Mouse (Mus musculus): Measurements from ENCODE around the gene Zfp975. TPM values are rescaled to one million over a fixed set of nuclear protein-coding genes. Genes with fewer than 3 reads are reported as not detected.
A peak's percentile ranks its signal among the peaks of the same experiment; 100 is the strongest.
"Not testable (repeated sequence)": the region's sequence is repeated elsewhere in the genome, so short reads cannot be mapped to it uniquely, and the experiment has no call there.

Gene Zfp975
- 6.7 and 6.9 TPM in 2 replicates for total RNA-seq (2014; fragmentation: Nextera tagmentation)
- total RNA-seq (2017) = 1.6 and 5.6 TPM in 2 replicates

GRCm38 (mm10) chr7:42692362-42693158, at the start of gene Zfp975:
TSS of gene Zfp975 (minus strand) at chr7:42692742.
- ATAC-seq (replicated peaks; ENCODE audit: low FRiP score, low TSS enrichment, poor library complexity, severe bottlenecking) = peak; percentile 100

- no peak for ATAC-seq (replicated peaks; ENCODE audit: low FRiP score, low TSS enrichment, poor library complexity, severe bottlenecking)
Measured at GRCm38 (mm10) chr7:42738536-42739210, 46.1 kb upstream of the Zfp975 start.

GRCm38 (mm10) chr7:42726917-42727316, 34.4 kb upstream of the Zfp975 start, which contains the start of gene Gm17067:
TSS of gene Gm17067 (minus strand) at chr7:42727017.
- not testable (repeated sequence) for ATAC-seq (replicated peaks; ENCODE audit: low FRiP score, low TSS enrichment, poor library complexity, severe bottlenecking)

- ATAC-seq (replicated peaks; ENCODE audit: low FRiP score, low TSS enrichment, poor library complexity, severe bottlenecking) = not testable (repeated sequence)
Measured at GRCm38 (mm10) chr7:42693251-42693650, 709 bp upstream of the Zfp975 start.

- ATAC-seq (replicated peaks; ENCODE audit: low FRiP score, low TSS enrichment, poor library complexity, severe bottlenecking) = not testable (repeated sequence)
Measured at GRCm38 (mm10) chr7:42680081-42680480, 12.5 kb downstream of the Zfp975 start.

- not testable (repeated sequence) for ATAC-seq (replicated peaks; ENCODE audit: low FRiP score, low TSS enrichment, poor library complexity, severe bottlenecking)
Measured at GRCm38 (mm10) chr7:42679646-42680045, 12.9 kb downstream of the Zfp975 start.

- ATAC-seq (replicated peaks; ENCODE audit: low FRiP score, low TSS enrichment, poor library complexity, severe bottlenecking) = not testable (repeated sequence)
Measured at GRCm38 (mm10) chr7:42660140-42660539, 32.4 kb downstream of the Zfp975 start.

GRCm38 (mm10) chr7:42655211-42655610, 37.3 kb downstream of the Zfp975 start:
- not testable (repeated sequence) for ATAC-seq (replicated peaks; ENCODE audit: low FRiP score, low TSS enrichment, poor library complexity, severe bottlenecking)

- ATAC-seq (replicated peaks; ENCODE audit: low FRiP score, low TSS enrichment, poor library complexity, severe bottlenecking) = not testable (repeated sequence)
Measured at GRCm38 (mm10) chr7:42643120-42643620, 49.4 kb downstream of the Zfp975 start.

GRCm38 (mm10) chr7:42642152-42643115, 50.1 kb downstream of the Zfp975 start, which contains the start of gene Zfp976:
TSS of gene Zfp976 (minus strand) at chr7:42642588.
- peak; percentile 100 for ATAC-seq (replicated peaks; ENCODE audit: low FRiP score, low TSS enrichment, poor library complexity, severe bottlenecking)

- not testable (repeated sequence) for ATAC-seq (replicated peaks; ENCODE audit: low FRiP score, low TSS enrichment, poor library complexity, severe bottlenecking)
Measured at GRCm38 (mm10) chr7:42631031-42631430, 61.5 kb downstream of the Zfp975 start.

Other genes with a start within 250 kb of the Zfp975 start
- not detected in 2 replicates for gene 4933421I07Rik, start 244.6 kb downstream of the Zfp975 start, total RNA-seq (2014; fragmentation: Nextera tagmentation)
- not detected in 2 replicates for gene 4933421I07Rik, start 244.6 kb downstream of the Zfp975 start, total RNA-seq (2017)
- gene Zfp141, start 187.0 kb downstream of the Zfp975 start, total RNA-seq (2014; fragmentation: Nextera tagmentation) = 24.2 and 26.2 TPM in 2 replicates
- gene Zfp141, start 187.0 kb downstream of the Zfp975 start, total RNA-seq (2017) = 37.6 and 38.8 TPM in 2 replicates
- not detected in 2 replicates for gene Gm21028, start 114.2 kb downstream of the Zfp975 start, total RNA-seq (2014; fragmentation: Nextera tagmentation)
- gene Gm21028, start 114.2 kb downstream of the Zfp975 start, total RNA-seq (2017) = not detected in 2 replicates
- 1.8 and 3.2 TPM in 2 replicates for gene Zfp977, start 100.2 kb downstream of the Zfp975 start, total RNA-seq (2014; fragmentation: Nextera tagmentation)
- gene Zfp977, start 100.2 kb downstream of the Zfp975 start, total RNA-seq (2017) = 2.1 TPM in 1 of 2 replicates, not detected in the other
- gene Zfp976, start 50.2 kb downstream of the Zfp975 start, total RNA-seq (2014; fragmentation: Nextera tagmentation) = 8.8 and 11.2 TPM in 2 replicates
- gene Zfp976, start 50.2 kb downstream of the Zfp975 start, total RNA-seq (2017) = 3.0 and 9.3 TPM in 2 replicates
- not detected in 2 replicates for gene Gm17067, start 34.3 kb upstream of the Zfp975 start, total RNA-seq (2014; fragmentation: Nextera tagmentation)
- not detected in 2 replicates for gene Gm17067, start 34.3 kb upstream of the Zfp975 start, total RNA-seq (2017)
- gene Vmn2r62, start 100.8 kb upstream of the Zfp975 start, total RNA-seq (2014; fragmentation: Nextera tagmentation) = not detected in 2 replicates
- not detected in 2 replicates for gene Vmn2r62, start 100.8 kb upstream of the Zfp975 start, total RNA-seq (2017)
- not detected in 2 replicates for gene Gm2381, start 174.5 kb upstream of the Zfp975 start, total RNA-seq (2014; fragmentation: Nextera tagmentation)
- gene Gm2381, start 174.5 kb upstream of the Zfp975 start, total RNA-seq (2017) = not detected in 2 replicates
- not detected in 2 replicates for gene Vmn2r63, start 241.1 kb upstream of the Zfp975 start, total RNA-seq (2014; fragmentation: Nextera tagmentation)
- not detected in 2 replicates for gene Vmn2r63, start 241.1 kb upstream of the Zfp975 start, total RNA-seq (2017)

Data from megakaryocyte-erythroid progenitor cell, adult 5-6 weeks (primary cell).